Mouse (Mus musculus) hindbrain, postnatal 0 days (tissue): Measurements from ENCODE around the gene Twist1. TPM values are rescaled to one million over a fixed set of nuclear protein-coding genes. Genes with fewer than 3 reads are reported as not detected.

Experiments used
- ATAC-seq: fragments of 200-750 bp; cut with Nextera tagmentation; 2 replicates; pipeline ENCODE4 v1.8.0; 2017; ENCODE audit warnings: mild to moderate bottlenecking, moderate TSS enrichment, moderate library complexity
- DNase-seq: peaks from one replicate; pipeline ENCODE4 v3.0.0-alpha.2; 2015; ENCODE audit warnings: low spot score
- H3K27ac ChIP-seq: fragments of 300-500 bp; sonication (generic); 2 replicates; pipeline ENCODE4 v1.5.1; 2014; ENCODE audit warnings: mild to moderate bottlenecking
- H3K27me3 ChIP-seq: fragments of 300-500 bp; sonication (generic); 2 replicates; pipeline ENCODE4 v1.6.1; 2014; ENCODE audit warnings: low read length, mixed read lengths; ENCODE audit not compliant: insufficient read depth
- H3K36me3 ChIP-seq: fragments of 300-500 bp; sonication (generic); 2 replicates; pipeline ENCODE4 v1.6.1; 2014; ENCODE audit warnings: low read length, mixed read lengths; ENCODE audit not compliant: insufficient read depth
- H3K4me1 ChIP-seq: fragments of 300-500 bp; sonication (generic); 2 replicates; pipeline ENCODE4 v1.6.1; 2014; ENCODE audit warnings: antibody characterized with exemption, low read length, mixed read lengths; ENCODE audit not compliant: insufficient read depth
- H3K4me2 ChIP-seq: fragments of 300-500 bp; sonication (generic); 2 replicates; pipeline ENCODE4 v1.6.1; 2014; ENCODE audit warnings: low read depth, mild to moderate bottlenecking, low read length, moderate library complexity, mixed read lengths
- H3K4me3 ChIP-seq: fragments of 300-500 bp; sonication (generic); 2 replicates; pipeline ENCODE4 v1.5.1; 2014; ENCODE audit warnings: low read length
- H3K9ac ChIP-seq: fragments of 300-500 bp; sonication (generic); replicated peaks from 2 replicates; pipeline ENCODE4 v1.6.1; 2014; ENCODE audit warnings: mild to moderate bottlenecking, low read length, moderate library complexity, mixed read lengths
- H3K9me3 ChIP-seq: fragments of 300-500 bp; sonication (generic); 2 replicates; pipeline ENCODE4 v1.6.1; 2016; ENCODE audit warnings: low read length, mixed read lengths
- CTCF ChIP-seq: IDR thresholded peaks from 2 replicates; pipeline ENCODE4 v1.5.1; 2016; ENCODE audit warnings: antibody characterized with exemption, control low read depth, low read depth
- WGBS: fragments of 180-500 bp; shearing (Covaris S2); extraction: QIAGEN DNeasy Blood & Tissue Kit; methylation state at CpG from one replicate; pipeline ENCODE4 v1.1.7; 2014; 5-methylcytosine and 5-hydroxymethylcytosine counted together
- polyA plus RNA-seq: library from polyadenylated mRNA; unstranded; fragments of >200 nt; fragmentation: Nextera tagmentation; extraction: Ambion mirVana; gene quantifications from 2 replicates; pipeline ENCODE4 v1.2.1, GENCODE M21; 2015
- total RNA-seq: library from RNA; depleted of rRNA; stranded (reverse); fragments of >200 nt; gene quantifications from 2 replicates; pipeline ENCODE4 v1.2.3, GENCODE M21; 2014

Gene Twist1
- total and polyA plus RNA-seq, 2 experiments from 2014 or later = 1.1 to 3.7 TPM

GRCm38 (mm10) chr12:33966490-33967415 lies 9.3 kb downstream of the Twist1 start:
- no peak overlapping the region for H3K9ac ChIP-seq
- peaks cover 84% of the 10 kb centered on the region for H3K27me3 ChIP-seq
- TF ChIP-seq CTCF = no peak
- H3K4me3 ChIP-seq = peak overlapping the region; percentile 18; the same call in 1 of the 2 replicates
- 2% methylated on average over 35 of the region's 35 CpGs for WGBS
- no peak for DNase-seq
- peak overlapping the region; percentile 42 for H3K4me2 ChIP-seq
- H3K4me1 ChIP-seq = no peaks in the 10 kb centered on the region
- H3K9me3 ChIP-seq = no peaks in the 10 kb centered on the region
- no peaks in the 10 kb centered on the region for H3K36me3 ChIP-seq
- 0 out of 2 replicates have a peak, but pooled peaks have one; percentile 10 for ATAC-seq
- no peak overlapping the region for H3K27ac ChIP-seq

GRCm38 (mm10) chr12:33967514-33967913 lies 10.0 kb downstream of the Twist1 start:
- H3K4me2 ChIP-seq = peak overlapping the region; percentile 42
- no peak overlapping the region for H3K27ac ChIP-seq
- H3K9me3 ChIP-seq = no peaks in the 10 kb centered on the region
- no peak for DNase-seq
- H3K4me1 ChIP-seq = no peaks in the 10 kb centered on the region
- TF ChIP-seq CTCF = no peak
- H3K4me3 ChIP-seq = peak overlapping the region; percentile 18
- ATAC-seq = peak; percentile 69
- H3K36me3 ChIP-seq = no peaks in the 10 kb centered on the region
- WGBS = under 1% methylated on average over 21 of the region's 21 CpGs
- no peak overlapping the region for H3K9ac ChIP-seq
- H3K27me3 ChIP-seq = peaks cover 76% of the 10 kb centered on the region

- no peaks in the 10 kb centered on the region for H3K36me3 ChIP-seq
- no peaks in the 10 kb centered on the region for H3K4me1 ChIP-seq
- no peaks in the 10 kb centered on the region for H3K9me3 ChIP-seq
- DNase-seq (no peak), ATAC-seq (no peak)
- peak overlapping the region; percentile 42; the same call in 1 of the 2 replicates for H3K4me2 ChIP-seq
- no peak overlapping the region for H3K27ac ChIP-seq
- no peak overlapping the region for H3K9ac ChIP-seq
- no peak for TF ChIP-seq CTCF
- H3K4me3 ChIP-seq = 0 out of 2 replicates have a peak overlapping the region, but pooled peaks have one; percentile 8
- peaks cover 71% of the 10 kb centered on the region for H3K27me3 ChIP-seq
- 2% methylated on average over 37 of the region's 37 CpGs for WGBS
Observed at GRCm38 (mm10) chr12:33968041-33968897, 10.8 kb downstream of the Twist1 start.

- Histone ChIP-seq H3K4me2 (no peak overlapping the region), H3K4me3 (no peak overlapping the region), H3K27ac (no peak overlapping the region), H3K9ac (no peak overlapping the region), H3K36me3 (no peaks in the 10 kb centered on the region), H3K4me1 (no peaks in the 10 kb centered on the region), H3K9me3 (no peaks in the 10 kb centered on the region), H3K27me3 (peaks cover 71% of the 10 kb centered on the region)
- TF ChIP-seq CTCF = no peak
- ATAC-seq (no peak), DNase-seq (no peak)
- WGBS = 16% methylated on average over 4 of the region's 4 CpGs
Observed at GRCm38 (mm10) chr12:33968898-33969178, 11.4 kb downstream of the Twist1 start.

GRCm38 (mm10) chr12:33980159-33980558 lies 22.7 kb downstream of the Twist1 start:
- no peaks in the 10 kb centered on the region for H3K4me1 ChIP-seq
- H3K36me3 ChIP-seq = no peaks in the 10 kb centered on the region
- H3K4me2 ChIP-seq = no peak overlapping the region
- H3K9me3 ChIP-seq = no peaks in the 10 kb centered on the region
- no peak overlapping the region for H3K9ac ChIP-seq
- WGBS = 85% methylated on average over 4 of the region's 4 CpGs
- ATAC-seq (no peak), DNase-seq (no peak)
- H3K27me3 ChIP-seq = no peaks in the 10 kb centered on the region
- no peak overlapping the region for H3K27ac ChIP-seq
- no peak for TF ChIP-seq CTCF
- H3K4me3 ChIP-seq = no peak overlapping the region

- no peaks in the 10 kb centered on the region for H3K36me3 ChIP-seq
- no peaks in the 10 kb centered on the region for H3K4me1 ChIP-seq
- no peak overlapping the region for H3K27ac ChIP-seq
- 11% methylated on average over 7 of the region's 7 CpGs for WGBS
- H3K27me3 ChIP-seq = no peaks in the 10 kb centered on the region
- no peaks in the 10 kb centered on the region for H3K9me3 ChIP-seq
- no peak overlapping the region for H3K4me2 ChIP-seq
- no peak overlapping the region for H3K9ac ChIP-seq
- DNase-seq = peak; percentile 8
- H3K4me3 ChIP-seq = no peak overlapping the region
- no peak for TF ChIP-seq CTCF
- ATAC-seq = no peak
Observed at GRCm38 (mm10) chr12:33981433-33981832, 24.0 kb downstream of the Twist1 start.
